Mouse (Mus musculus) brain, embryonic 14.5 days (tissue): Measurements from ENCODE around the gene Crim1.

ENCODE experiments used
- CTCF ChIP-seq: fragments of 200-500 bp; IDR thresholded peaks from 2 replicates; pipeline ENCODE4 v1.5.1; 2012; ENCODE audit warnings: inconsistent platforms, mild to moderate bottlenecking, moderate library complexity, borderline replicate concordance; ENCODE audit not compliant: insufficient read depth, insufficient read length; ENCODE audit errors: extremely low read depth
- POLR2A ChIP-seq: fragments of 200-500 bp; IDR thresholded peaks from 2 replicates; pipeline ENCODE4 v1.6.1; 2012; ENCODE audit warnings: mild to moderate bottlenecking, inconsistent platforms, borderline replicate concordance; ENCODE audit not compliant: poor library complexity, insufficient read depth, insufficient read length, severe bottlenecking; ENCODE audit errors: extremely low read depth

GRCm38 (mm10) chr17:78265135-78265534 lies 65.1 kb downstream of the Crim1 start:
- TF ChIP-seq CTCF = no peak
- no peak for TF ChIP-seq POLR2A
